Mouse (Mus musculus) thymus, adult 2 months (tissue): Measurements from ENCODE around the gene Insl3.

Source experiments
- CTCF ChIP-seq: fragments of 200-500 bp; IDR thresholded peaks from 2 replicates; pipeline ENCODE4 v1.5.1; 2012; ENCODE audit warnings: mild to moderate bottlenecking, control low read depth, low read length, moderate library complexity, borderline replicate concordance; ENCODE audit not compliant: control insufficient read depth, poor library complexity, insufficient read depth; ENCODE audit errors: extremely low read depth
- POLR2A ChIP-seq: fragments of 200-500 bp; IDR thresholded peaks from 2 replicates; pipeline ENCODE4 v1.6.1; 2012; ENCODE audit warnings: mild to moderate bottlenecking, low read length, control low read depth, moderate library complexity; ENCODE audit not compliant: control insufficient read depth, poor library complexity, insufficient read depth; ENCODE audit errors: extremely low read depth

- TF ChIP-seq CTCF (peak; percentile 66; the same call in 1 of the 2 replicates), POLR2A (no peak)
Observed at GRCm38 (mm10) chr8:71707874-71708273, 18.9 kb downstream of the Insl3 start.
